Mouse (Mus musculus): ENCODE results near the gene Dirc2. TPM values are rescaled to one million over a fixed set of nuclear protein-coding genes. Genes with fewer than 3 reads are reported as not detected.

Gene Dirc2
- total and polyA plus RNA-seq, 2 experiments from 2014 or later: 15.3 to 39.8 TPM

- no peak for DNase-seq (ENCODE audit: low spot score)
- TF ChIP-seq CTCF (IDR thresholded peaks at IDR 0.05; ENCODE audit: low read depth) (no peak), EP300 (IDR thresholded peaks at IDR 0.05; ENCODE audit: low read depth) (no peak)
- WGBS: 57% methylated on average over 2 of the region's 2 CpGs
Measured at GRCm38 (mm10) chr16:35765449-35765848, 3.7 kb downstream of the Dirc2 start.

GRCm38 (mm10) chr16:35764941-35765340 lies 4.2 kb downstream of the Dirc2 start:
- ATAC-seq (ENCODE audit: insufficient read depth, low read depth): no peak

More at GRCm38 (mm10) chr16:35765449-35765848, 3.7 kb downstream of the Dirc2 start:
- Histone ChIP-seq H3K4me1 (ENCODE audit: control insufficient read depth, insufficient read depth) (peaks cover 17% of the 10 kb centered on the region), H3K4me3 (ENCODE audit: low read depth, low read length) (no peak overlapping the region), H3K9ac (replicated peaks; ENCODE audit: low read depth, low read length) (no peak overlapping the region), H3K27ac (ENCODE audit: low read depth) (no peak overlapping the region), H3K9me3 (replicated peaks; ENCODE audit: control insufficient read depth, low read length) (no peaks in the 10 kb centered on the region), H3K27me3 (ENCODE audit: control insufficient read depth, insufficient read depth, low read length) (no peaks in the 10 kb centered on the region), H3K36me3 (replicated peaks; ENCODE audit: control insufficient read depth, insufficient read depth, low read length) (no peaks in the 10 kb centered on the region), H3K4me2 (ENCODE audit: low read depth, low read length) (no peak overlapping the region)
- no peak for ATAC-seq (ENCODE audit: insufficient read depth, low read depth)

GRCm38 (mm10) chr16:35763590-35764296 lies 5.4 kb downstream of the Dirc2 start:
- Histone ChIP-seq H3K27me3 (ENCODE audit: control insufficient read depth, insufficient read depth, low read length) (no peaks in the 10 kb centered on the region), H3K4me3 (ENCODE audit: low read depth, low read length) (no peak overlapping the region), H3K9ac (replicated peaks; ENCODE audit: low read depth, low read length) (no peak overlapping the region), H3K9me3 (replicated peaks; ENCODE audit: control insufficient read depth, low read length) (no peaks in the 10 kb centered on the region), H3K4me1 (ENCODE audit: control insufficient read depth, insufficient read depth) (peaks cover 12% of the 10 kb centered on the region), H3K36me3 (replicated peaks; ENCODE audit: control insufficient read depth, insufficient read depth, low read length) (no peaks in the 10 kb centered on the region), H3K4me2 (ENCODE audit: low read depth, low read length) (peak overlapping the region; percentile 31; the same call in 1 of the 2 replicates), H3K27ac (ENCODE audit: low read depth) (peak overlapping the region; percentile 44)
- TF ChIP-seq EP300 (IDR thresholded peaks at IDR 0.05; ENCODE audit: low read depth): no peak
- TF ChIP-seq CTCF (IDR thresholded peaks at IDR 0.05; ENCODE audit: low read depth): no peak
- DNase-seq (ENCODE audit: low spot score): peak; percentile 61
- WGBS: 25% methylated on average over 10 of the region's 11 CpGs
- ATAC-seq (ENCODE audit: insufficient read depth, low read depth): no peak

More at GRCm38 (mm10) chr16:35764941-35765340, 4.2 kb downstream of the Dirc2 start:
- H3K36me3 ChIP-seq (replicated peaks; ENCODE audit: control insufficient read depth, insufficient read depth, low read length): no peaks in the 10 kb centered on the region
- H3K27ac ChIP-seq (ENCODE audit: low read depth): no peak overlapping the region
- H3K4me3 ChIP-seq (ENCODE audit: low read depth, low read length): no peak overlapping the region
- H3K27me3 ChIP-seq (ENCODE audit: control insufficient read depth, insufficient read depth, low read length): no peaks in the 10 kb centered on the region
- no peak overlapping the region for H3K9ac ChIP-seq (replicated peaks; ENCODE audit: low read depth, low read length)
- DNase-seq (ENCODE audit: low spot score): no peak
- no peaks in the 10 kb centered on the region for H3K9me3 ChIP-seq (replicated peaks; ENCODE audit: control insufficient read depth, low read length)
- 71% methylated on average over 1 of the region's 1 CpGs for WGBS
- TF ChIP-seq CTCF (IDR thresholded peaks at IDR 0.05; ENCODE audit: low read depth) (no peak), EP300 (IDR thresholded peaks at IDR 0.05; ENCODE audit: low read depth) (no peak)
- H3K4me1 ChIP-seq (ENCODE audit: control insufficient read depth, insufficient read depth): peaks cover 17% of the 10 kb centered on the region
- H3K4me2 ChIP-seq (ENCODE audit: low read depth, low read length): no peak overlapping the region

GRCm38 (mm10) chr16:35759401-35759800 lies 9.8 kb downstream of the Dirc2 start:
- TF ChIP-seq EP300 (IDR thresholded peaks at IDR 0.05; ENCODE audit: low read depth): no peak
- no peak for TF ChIP-seq CTCF (IDR thresholded peaks at IDR 0.05; ENCODE audit: low read depth)
- H3K4me3 ChIP-seq (ENCODE audit: low read depth, low read length): no peak overlapping the region
- ATAC-seq (ENCODE audit: insufficient read depth, low read depth) (no peak), DNase-seq (ENCODE audit: low spot score) (no peak)
- H3K4me1 ChIP-seq (ENCODE audit: control insufficient read depth, insufficient read depth): peaks cover 5% of the 10 kb centered on the region
- no peaks in the 10 kb centered on the region for H3K36me3 ChIP-seq (replicated peaks; ENCODE audit: control insufficient read depth, insufficient read depth, low read length)
- no peaks in the 10 kb centered on the region for H3K9me3 ChIP-seq (replicated peaks; ENCODE audit: control insufficient read depth, low read length)
- H3K9ac ChIP-seq (replicated peaks; ENCODE audit: low read depth, low read length): no peak overlapping the region
- no peak overlapping the region for H3K27ac ChIP-seq (ENCODE audit: low read depth)
- H3K4me2 ChIP-seq (ENCODE audit: low read depth, low read length): no peak overlapping the region
- 84% methylated on average over 5 of the region's 5 CpGs for WGBS
- H3K27me3 ChIP-seq (ENCODE audit: control insufficient read depth, insufficient read depth, low read length): no peaks in the 10 kb centered on the region

GRCm38 (mm10) chr16:35756697-35757096 lies 12.5 kb downstream of the Dirc2 start:
- Histone ChIP-seq H3K9me3 (replicated peaks; ENCODE audit: control insufficient read depth, low read length) (no peaks in the 10 kb centered on the region), H3K4me3 (ENCODE audit: low read depth, low read length) (no peak overlapping the region), H3K9ac (replicated peaks; ENCODE audit: low read depth, low read length) (no peak overlapping the region), H3K4me2 (ENCODE audit: low read depth, low read length) (no peak overlapping the region), H3K4me1 (ENCODE audit: control insufficient read depth, insufficient read depth) (peaks cover 5% of the 10 kb centered on the region; the same call in 1 of the 2 replicates), H3K27ac (ENCODE audit: low read depth) (no peak overlapping the region), H3K27me3 (ENCODE audit: control insufficient read depth, insufficient read depth, low read length) (no peaks in the 10 kb centered on the region), H3K36me3 (replicated peaks; ENCODE audit: control insufficient read depth, insufficient read depth, low read length) (no peaks in the 10 kb centered on the region)
- no peak for ATAC-seq (ENCODE audit: insufficient read depth, low read depth)
- no peak for TF ChIP-seq CTCF (IDR thresholded peaks at IDR 0.05; ENCODE audit: low read depth)
- TF ChIP-seq EP300 (IDR thresholded peaks at IDR 0.05; ENCODE audit: low read depth): no peak
- WGBS: 89% methylated on average over 9 of the region's 9 CpGs
- DNase-seq (ENCODE audit: low spot score): no peak
